Mouse (Mus musculus) heart, adult 2 months (tissue): Measurements from ENCODE around the gene Mill2. TPM values are rescaled to one million over a fixed set of nuclear protein-coding genes. Genes with fewer than 3 reads are reported as not detected.
"Not testable (repeated sequence)": the region's sequence is repeated elsewhere in the genome, so short reads cannot be mapped to it uniquely, and the experiment has no call there.

Experiments used
- DNase-seq, 2 experiments: peaks; one replicate each; pipeline ENCODE4 v3.0.0; 2021
- H3K27ac ChIP-seq: fragments of 200-600 bp; 2 replicates; pipeline ENCODE4 v1.8.1; 2022
- H3K27me3 ChIP-seq: fragments of 200-500 bp; 2 replicates; pipeline ENCODE4 v1.6.1; 2012; ENCODE audit warnings: mild to moderate bottlenecking, low read length, inconsistent platforms, mixed read lengths; ENCODE audit not compliant: control insufficient read depth, insufficient read depth
- H3K36me3 ChIP-seq: fragments of 200-500 bp; 2 replicates; pipeline ENCODE4 v1.6.1; 2012; ENCODE audit warnings: low read length, inconsistent platforms; ENCODE audit not compliant: control insufficient read depth, insufficient read depth
- H3K4me1 ChIP-seq: fragments of 200-500 bp; 2 replicates; pipeline ENCODE4 v1.6.1; 2011; ENCODE audit warnings: low read length; ENCODE audit not compliant: control insufficient read depth, insufficient read depth
- H3K4me3 ChIP-seq: fragments of 200-600 bp; 2 replicates; pipeline ENCODE4 v1.8.1; 2022
- H3K79me2 ChIP-seq: fragments of 200-500 bp; replicated peaks from 2 replicates; pipeline ENCODE4 v1.6.1; 2012; ENCODE audit warnings: mild to moderate bottlenecking, inconsistent platforms, low read length, moderate library complexity, mixed read lengths; ENCODE audit not compliant: control insufficient read depth, insufficient read depth
- H3K9ac ChIP-seq: fragments of 200-500 bp; 2 replicates; pipeline ENCODE4 v1.6.1; 2012; ENCODE audit warnings: low read depth, mild to moderate bottlenecking, control low read depth, inconsistent platforms, low read length, mixed read lengths
- CTCF ChIP-seq: fragments of 200-600 bp; IDR thresholded peaks from 2 replicates; pipeline ENCODE4 v1.8.1; 2022; ENCODE audit warnings: antibody characterized with exemption, mild to moderate bottlenecking, moderate library complexity
- EP300 ChIP-seq: fragments of 200-500 bp; IDR thresholded peaks from 2 replicates; pipeline ENCODE4 v1.6.1; 2011; ENCODE audit warnings: low read depth, low read length, control low read depth; ENCODE audit not compliant: insufficient read depth
- POLR2A ChIP-seq: fragments of 200-500 bp; IDR thresholded peaks from 2 replicates; pipeline ENCODE4 v1.6.1; 2011; ENCODE audit warnings: mild to moderate bottlenecking, low read depth, low read length, control low read depth; ENCODE audit not compliant: insufficient read depth
- WGBS: fragments of 180-500 bp; shearing (Covaris S2); methylation state at CpG from one replicate; pipeline ENCODE4 v1.1.7; 2018; 5-methylcytosine and 5-hydroxymethylcytosine counted together
- intact Hi-C: fragments of 180-260 bp; cut with DNase I; formaldehyde crosslinking; loops from one replicate; pipeline ENCODE4 v1.15.1; 2025
- polyA plus RNA-seq: library from polyadenylated mRNA; depleted of rRNA; stranded (reverse); fragments of >200 nt; gene quantifications from 2 replicates; pipeline ENCODE4 v1.2.3, GENCODE M21; 2012
- total RNA-seq, 2 experiments: library from RNA; stranded (reverse); gene quantifications; 2 replicates each; pipeline ENCODE4 v1.2.3; 2021

The Mill2 gene
- total and polyA plus RNA-seq, 3 experiments, result 5.2 to 8.0 (median 7.2) TPM

GRCm38 (mm10) chr7:18841174-18841567 is 1.4 kb downstream of the Mill2 start:
- H3K27ac ChIP-seq, result peak overlapping the region; percentile 97
- DNase-seq, result no peak

GRCm38 (mm10) chr7:18844811-18845210 is 5.0 kb downstream of the Mill2 start:
- Histone ChIP-seq H3K36me3 (no peaks in the 10 kb centered on the region; the same call in 1 of the 2 replicates), H3K27me3 (no peaks in the 10 kb centered on the region), H3K4me3 (no peak overlapping the region), H3K79me2 (no peaks in the 10 kb centered on the region), H3K4me1 (peaks cover 2% of the 10 kb centered on the region), H3K27ac (no peak overlapping the region), H3K9ac (no peak overlapping the region)
- DNase-seq, result no peak
- intact Hi-C loops, result no loop called here
- TF ChIP-seq EP300, result no peak
- no peak for TF ChIP-seq CTCF
- TF ChIP-seq POLR2A, result no peak
- 22% methylated on average over 5 of the region's 5 CpGs for WGBS

More at GRCm38 (mm10) chr7:18841174-18841567, 1.4 kb downstream of the Mill2 start:
- peaks cover 2% of the 10 kb centered on the region for H3K4me1 ChIP-seq
- H3K27me3 ChIP-seq, result no peaks in the 10 kb centered on the region
- intact Hi-C loops, result loop anchor here (2.0 kb wide), 1 partner anchor 18 kb away; no protein-coding TSS in a partner anchor
- TF ChIP-seq CTCF (no peak), EP300 (no peak), POLR2A (no peak)
- peak overlapping the region; percentile 71 for H3K9ac ChIP-seq
- WGBS, result 45% methylated on average over 1 of the region's 1 CpGs
- H3K79me2 ChIP-seq, result no peaks in the 10 kb centered on the region
- H3K4me3 ChIP-seq, result peak overlapping the region; percentile 54
- no peaks in the 10 kb centered on the region; the same call in 1 of the 2 replicates for H3K36me3 ChIP-seq

GRCm38 (mm10) chr7:18848395-18848794 is 8.6 kb downstream of the Mill2 start:
- 80% methylated on average over 1 of the region's 1 CpGs for WGBS
- H3K4me1 ChIP-seq, result no peaks in the 10 kb centered on the region; the same call in 1 of the 2 replicates
- DNase-seq, result no peak
- intact Hi-C loops, result no loop called here
- no peak overlapping the region for H3K4me3 ChIP-seq
- TF ChIP-seq POLR2A (no peak), CTCF (no peak), EP300 (no peak)
- no peaks in the 10 kb centered on the region for H3K27me3 ChIP-seq
- no peaks in the 10 kb centered on the region for H3K79me2 ChIP-seq
- H3K27ac ChIP-seq, result no peak overlapping the region
- H3K9ac ChIP-seq, result no peak overlapping the region
- H3K36me3 ChIP-seq, result no peaks in the 10 kb centered on the region

- TF ChIP-seq CTCF (0 out of 2 replicates have a peak, but pooled peaks have one; percentile 5), POLR2A (no peak), EP300 (0 out of 2 replicates have a peak, but pooled peaks have one; percentile 19)
- intact Hi-C loops, result loop anchor here (2.0 kb wide), 2 partner anchors 14 to 18 kb away; no protein-coding TSS in a partner anchor
- no peak overlapping the region for H3K4me3 ChIP-seq
- 55% methylated on average over 5 of the region's 5 CpGs for WGBS
- 0 out of 2 replicates have a peak, but pooled peaks cover 2% of the 10 kb centered on the region for H3K36me3 ChIP-seq
- peak overlapping the region; percentile 80 for H3K27ac ChIP-seq
- no peak overlapping the region for H3K9ac ChIP-seq
- peak; percentile 50 to 53 for DNase-seq
- H3K27me3 ChIP-seq, result no peaks in the 10 kb centered on the region
- H3K79me2 ChIP-seq, result no peaks in the 10 kb centered on the region
- H3K4me1 ChIP-seq, result peaks cover 8% of the 10 kb centered on the region
Observed at GRCm38 (mm10) chr7:18858310-18858916, 18.6 kb downstream of the Mill2 start.

- TF ChIP-seq CTCF (no peak), EP300 (no peak), POLR2A (no peak)
- H3K4me1 ChIP-seq, result peaks cover 7% of the 10 kb centered on the region
- H3K27ac ChIP-seq, result no peak overlapping the region
- no peaks in the 10 kb centered on the region for H3K79me2 ChIP-seq
- H3K9ac ChIP-seq, result no peak overlapping the region
- H3K4me3 ChIP-seq, result no peak overlapping the region
- H3K27me3 ChIP-seq, result no peaks in the 10 kb centered on the region
- 0 out of 2 replicates have a peak, but pooled peaks cover 2% of the 10 kb centered on the region for H3K36me3 ChIP-seq
- intact Hi-C loops, result no loop called here
- 65% methylated on average over 6 of the region's 6 CpGs for WGBS
- peak in 1 of 2 experiments; percentile 14 for DNase-seq
Observed at GRCm38 (mm10) chr7:18862801-18863200, 23.0 kb downstream of the Mill2 start.

- no peak for DNase-seq
- Histone ChIP-seq H3K4me1 (peaks cover 1% of the 10 kb centered on the region; the same call in 1 of the 2 replicates), H3K27me3 (no peaks in the 10 kb centered on the region), H3K27ac (no peak overlapping the region), H3K36me3 (no peaks in the 10 kb centered on the region), H3K9ac (no peak overlapping the region), H3K79me2 (no peaks in the 10 kb centered on the region), H3K4me3 (no peak overlapping the region)
- 85% methylated on average over 2 of the region's 2 CpGs for WGBS
- intact Hi-C loops, result no loop called here
- TF ChIP-seq POLR2A (no peak), CTCF (peak; percentile 48)
Observed at GRCm38 (mm10) chr7:18868491-18868890, 28.7 kb downstream of the Mill2 start.

GRCm38 (mm10) chr7:18871031-18871430 is 31.3 kb downstream of the Mill2 start, which contains the start of gene Pglyrp1:
Pglyrp1 (plus strand) TSS chr7:18871331.
- H3K36me3 ChIP-seq, H3K27me3 ChIP-seq, DNase-seq, H3K4me1 ChIP-seq, H3K27ac ChIP-seq, H3K79me2 ChIP-seq, H3K9ac ChIP-seq, H3K4me3 ChIP-seq, intact Hi-C loops: not testable (repeated sequence)
- 100% methylated on average over 1 of the region's 8 CpGs for WGBS
